Mouse (Mus musculus): ENCODE results near the gene Gm7137.
"Not testable (repeated sequence)": the region's sequence is repeated elsewhere in the genome, so short reads cannot be mapped to it uniquely, and the experiment has no call there.

Gene Gm7137

DNA sequence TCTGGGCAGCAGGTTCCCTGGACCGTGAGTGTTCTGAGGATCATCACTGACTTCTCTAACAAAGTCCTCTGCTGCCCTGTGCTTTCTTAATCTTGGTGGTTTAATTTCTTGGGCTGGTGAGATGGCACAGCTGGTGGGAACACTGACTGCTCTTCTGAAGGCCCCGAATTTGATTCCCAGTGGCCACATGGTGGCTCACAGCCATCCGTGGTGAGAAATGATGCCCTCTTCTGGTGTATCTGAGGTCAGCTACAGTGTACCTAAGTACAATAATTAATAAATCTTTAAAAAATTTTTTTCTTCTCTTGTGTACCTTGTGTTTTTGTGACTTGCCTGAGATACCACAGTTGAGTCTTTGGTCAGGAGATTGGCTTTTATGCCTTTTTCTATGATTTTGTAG, 35.7 kb downstream of the Gm7137 start:
- DNase-seq (ENCODE audit: low spot score in 2 of 2) = not testable (repeated sequence)

DNA sequence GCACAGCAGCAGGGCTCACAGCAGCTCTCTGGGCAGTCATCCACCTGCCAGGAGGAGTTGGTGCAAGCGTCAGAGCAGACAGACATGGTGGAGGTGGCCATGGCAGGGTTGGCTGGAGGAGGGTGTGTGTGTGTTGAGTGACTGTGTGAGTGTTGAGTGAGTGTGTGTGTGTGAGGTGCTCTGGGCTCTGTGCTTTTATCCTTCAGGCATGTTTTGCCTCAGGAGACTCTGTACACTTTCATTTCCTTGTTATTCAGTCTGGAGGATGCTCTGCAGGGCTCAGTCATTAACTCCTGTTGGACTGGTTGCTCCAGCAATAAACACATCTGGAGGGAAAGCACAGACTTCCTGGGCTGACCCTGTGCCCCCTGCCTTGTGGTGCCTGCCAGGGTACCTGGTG, 36.7 kb downstream of the Gm7137 start, which contains the start of gene Gm9736:
Gene Gm9736, minus strand, starts transcription at position 101 of the 400 bp plus-strand sequence.
- DNase-seq (ENCODE audit: low spot score in 2 of 2) = not testable (repeated sequence)

DNA sequence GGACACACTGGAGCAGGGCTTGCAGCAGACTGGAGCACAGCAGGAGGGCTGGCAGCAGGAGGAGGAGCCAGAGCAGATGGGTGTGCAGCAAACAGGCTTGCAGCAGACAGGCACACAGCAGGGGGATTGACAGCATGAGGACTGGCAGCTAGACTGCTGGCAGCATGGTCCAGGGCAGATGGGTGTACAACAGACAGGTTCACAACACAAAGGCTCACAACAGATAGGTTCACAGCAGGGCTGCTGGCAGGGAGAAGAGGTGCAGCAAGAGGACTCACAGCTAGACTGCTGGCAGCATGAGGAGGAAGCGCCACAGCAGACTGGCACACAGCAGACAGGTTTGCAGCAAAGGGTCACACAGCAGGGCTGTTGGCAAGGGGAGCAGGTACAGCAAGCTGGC, 37.3 kb downstream of the Gm7137 start:
- DNase-seq (ENCODE audit: low spot score in 2 of 2) = not testable (repeated sequence)

DNA sequence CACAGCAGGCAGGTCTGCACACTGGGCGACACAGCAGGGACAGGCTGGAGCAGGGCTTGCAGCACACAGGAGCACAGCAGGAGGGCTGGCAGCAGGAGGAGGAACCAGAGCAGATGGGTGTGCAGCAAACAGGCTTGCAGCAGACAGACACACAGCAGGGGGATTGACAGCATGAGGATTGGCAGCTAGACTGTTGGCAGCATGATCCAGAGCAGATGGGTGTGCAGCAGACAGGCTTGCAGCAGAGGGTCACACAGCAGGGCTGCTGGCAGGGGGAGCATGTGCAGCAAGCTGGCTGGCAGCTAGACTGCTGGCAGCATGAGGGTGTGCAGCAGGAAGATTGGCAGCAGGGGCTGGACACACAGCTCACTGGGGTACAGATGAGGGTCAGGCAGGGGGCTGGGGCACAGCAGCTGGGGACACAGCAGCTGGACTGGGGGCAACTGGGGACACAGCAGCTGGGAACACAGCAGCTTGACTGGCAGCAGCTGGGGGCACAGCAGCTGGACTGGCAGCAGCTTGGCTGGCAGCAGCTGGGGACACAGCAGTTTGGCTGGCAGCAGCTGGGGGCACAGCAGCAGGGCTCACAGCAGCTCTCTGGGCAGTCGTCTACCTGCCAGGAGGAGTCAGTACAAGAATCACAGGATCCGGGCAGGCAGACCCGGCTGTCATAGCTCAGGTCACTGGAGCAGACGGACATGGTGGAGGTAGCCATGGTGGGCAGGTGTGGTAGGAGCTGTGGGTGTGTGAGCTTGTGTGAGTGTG, 45.9 kb downstream of the Gm7137 start, which contains the start of gene Gm18596:
Gene Gm18596, minus strand, starts transcription at position 715 of the 765 bp plus-strand sequence.
- not testable (repeated sequence) for DNase-seq (ENCODE audit: low spot score in 2 of 2)

DNA sequence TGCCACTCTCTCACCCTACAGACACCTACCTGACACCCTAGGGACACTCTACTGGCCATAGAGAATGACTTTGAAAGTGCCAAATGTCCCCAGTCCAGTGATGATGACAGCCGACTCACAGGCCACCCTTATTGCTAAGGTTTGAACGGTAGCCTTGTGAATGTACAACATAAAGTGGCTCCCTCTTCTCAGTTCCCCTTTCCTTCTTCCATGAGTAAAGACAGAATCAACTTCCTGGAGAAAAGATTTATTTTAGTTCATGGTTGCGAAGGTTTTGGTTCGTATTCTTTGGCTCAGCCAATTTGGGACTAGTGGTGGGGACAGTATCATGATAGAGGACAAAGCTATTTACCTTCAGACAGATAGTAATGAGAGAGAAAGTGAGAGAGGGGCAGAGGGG, 49.1 kb downstream of the Gm7137 start:
- no peak for DNase-seq (ENCODE audit: low spot score in 2 of 2)
